ENCODE assay signal across 29 mouse cellular contexts in genomic region chr2:155745487-155745886, GRCm38 (mm10). TPM values are rescaled to one million over a fixed set of nuclear protein-coding genes. Genes with fewer than 3 reads are reported as not detected.
"Had no signal": no experiment of that assay in that cellular context is flagged by ENCODE, and none has a peak within 500 bp of the region (broad histone marks: within the 10 kb centered on the region; RNA-seq: fewer than 3 reads in every experiment).

No protein-coding gene starts in this region.

- ATAC-seq: liver, embryonic 12.5 days; liver, postnatal 0 days; lung, postnatal 0 days; midbrain, embryonic 13.5 days; midbrain, embryonic 15.5 days; midbrain, embryonic 16.5 days had no signal

- DNase-seq: left cerebral cortex, postnatal 4 days; liver; liver, embryonic 13.5 days; liver, postnatal 0 days; lung, adult 18-20 months; lung, adult 2 months; lung, embryonic 14.5 days; lung, postnatal 10 days; lung, postnatal 14 days; lung, postnatal 36 days; lung, postnatal 4 days; midbrain, embryonic 14.5 days had no signal

RNA-seq across cellular contexts. Expression of gene Procr, which starts 5.4 kb away (rescaled TPM):
- total RNA-seq: megakaryocyte-erythroid progenitor cell, adult 5-6 weeks; monocyte, adult 5-6 weeks had no signal

RNA-seq across cellular contexts. Expression of gene Gm17581, which starts 9.8 kb away (rescaled TPM):
- total RNA-seq: left cerebral cortex, adult 2 months; left cerebral cortex, adult 8-10 months; left cerebral cortex, postnatal 10 days; left cerebral cortex, postnatal 14 days; left cerebral cortex, postnatal 25 days; left cerebral cortex, postnatal 36 days; left cerebral cortex, postnatal 4 days; liver, adult 2 months; megakaryocyte progenitor cell, adult 5-6 weeks; megakaryocyte, adult 5-6 weeks; megakaryocyte-erythroid progenitor cell, adult 5-6 weeks; midbrain, postnatal 0 days; monocyte, adult 5-6 weeks had no signal

RNA-seq across cellular contexts. Expression of gene Mmp24, which starts 29.7 kb away (rescaled TPM):
- total RNA-seq: liver, adult 2 months; monocyte, adult 5-6 weeks had no signal
